Mouse (Mus musculus) erythroblast, embryonic 14.5 days (primary cell): ENCODE data around the gene Tubb1.

Source experiments
- GATA1 ChIP-seq: IDR thresholded peaks from 2 replicates; pipeline ENCODE4 v1.6.1; 2012; ENCODE audit warnings: low read length, inconsistent platforms, mixed read lengths
- TAL1 ChIP-seq: IDR thresholded peaks from 3 replicates; pipeline ENCODE4 v1.6.1; 2012; ENCODE audit warnings: low read length, inconsistent platforms, mixed read lengths

- TF ChIP-seq GATA1 (no peak), TAL1 (no peak)
Observed at GRCm38 (mm10) chr2:174438181-174438580, 12.3 kb upstream of the Tubb1 start.
